Mouse (Mus musculus) testis, adult 2 months (tissue): ENCODE measurements around the gene Olfr703. TPM values are rescaled to one million over a fixed set of nuclear protein-coding genes. Genes with fewer than 3 reads are reported as not detected.

ENCODE experiments used
- H3K27ac ChIP-seq: fragments of 200-500 bp; 2 replicates; pipeline ENCODE4 v1.5.1; 2012; ENCODE audit warnings: low read depth, low read length; ENCODE audit not compliant: control insufficient read depth, insufficient read depth
- H3K27me3 ChIP-seq: fragments of 200-500 bp; 2 replicates; pipeline ENCODE4 v1.6.1; 2012; ENCODE audit warnings: mild to moderate bottlenecking, low read length, moderate library complexity; ENCODE audit not compliant: control insufficient read depth, insufficient read depth
- H3K36me3 ChIP-seq: fragments of 200-500 bp; 2 replicates; pipeline ENCODE4 v1.6.1; 2012; ENCODE audit warnings: mild to moderate bottlenecking, low read length; ENCODE audit not compliant: control insufficient read depth, insufficient read depth
- H3K4me1 ChIP-seq: fragments of 200-500 bp; 2 replicates; pipeline ENCODE4 v1.6.1; 2012; ENCODE audit warnings: low read length; ENCODE audit not compliant: control insufficient read depth, insufficient read depth
- H3K4me3 ChIP-seq: fragments of 200-500 bp; 2 replicates; pipeline ENCODE4 v1.5.1; 2012; ENCODE audit warnings: low read depth, mild to moderate bottlenecking, low read length, moderate library complexity, mixed read lengths; ENCODE audit not compliant: control insufficient read depth
- CTCF ChIP-seq: fragments of 200-500 bp; IDR thresholded peaks from 2 replicates; pipeline ENCODE4 v1.5.1; 2012; ENCODE audit warnings: low read depth, mild to moderate bottlenecking, inconsistent platforms, low read length, moderate library complexity; ENCODE audit not compliant: control insufficient read depth, insufficient read depth, insufficient replicate concordance
- POLR2A ChIP-seq: fragments of 200-500 bp; IDR thresholded peaks from 2 replicates; pipeline ENCODE4 v1.6.1; 2012; ENCODE audit warnings: low read depth, mild to moderate bottlenecking, inconsistent platforms, low read length, moderate library complexity; ENCODE audit not compliant: control insufficient read depth
- polyA plus RNA-seq: library from polyadenylated mRNA; depleted of rRNA; stranded (reverse); fragments of >200 nt; gene quantifications from 2 replicates; pipeline ENCODE4 v1.2.3, GENCODE M21; 2012; rRNA removed

Gene Olfr703
- polyA plus RNA-seq, 1 experiment = 0.20 TPM

GRCm38 (mm10) chr7:106876791-106877190 lies 33.6 kb downstream of the Olfr703 start, which contains the start of gene Olfr705:
TSS of gene Olfr705 (minus strand) at chr7:106876891.
- TF ChIP-seq POLR2A = no peak
- no peak for TF ChIP-seq CTCF
- Histone ChIP-seq H3K27me3 (no peaks in the 10 kb centered on the region), H3K27ac (no peak within 1 kb of the TSS), H3K36me3 (no peaks in the 10 kb centered on the region), H3K4me1 (no peaks in the 10 kb centered on the region), H3K4me3 (no peak within 1 kb of the TSS)

GRCm38 (mm10) chr7:106888062-106888461 lies 44.9 kb downstream of the Olfr703 start, which contains the start of gene Olfr706:
TSS of gene Olfr706 (minus strand) at chr7:106888162.
- Histone ChIP-seq H3K36me3 (no peaks in the 10 kb centered on the region), H3K4me1 (no peaks in the 10 kb centered on the region), H3K27me3 (no peaks in the 10 kb centered on the region), H3K27ac (no peak within 1 kb of the TSS), H3K4me3 (no peak within 1 kb of the TSS)
- TF ChIP-seq POLR2A (no peak), CTCF (no peak)

Other genes with a start within 250 kb of the Olfr703 start
- 0.19 TPM in 1 of 2 replicates, not detected in the other for gene Olfr693, start 162.8 kb upstream of the Olfr703 start, polyA plus RNA-seq
- not detected in 2 replicates for gene Olfr694, start 151.5 kb upstream of the Olfr703 start, polyA plus RNA-seq
- gene Olfr695, start 127.0 kb upstream of the Olfr703 start, polyA plus RNA-seq = not detected in 2 replicates
- 2.0 and 2.3 TPM in 2 replicates for gene Olfr697, start 100.9 kb upstream of the Olfr703 start, polyA plus RNA-seq
- 0.11 TPM in 1 of 2 replicates, not detected in the other for gene Olfr698, start 88.0 kb upstream of the Olfr703 start, polyA plus RNA-seq
- 0.04 TPM in 1 of 2 replicates, not detected in the other for gene Olfr699, start 50.2 kb upstream of the Olfr703 start, polyA plus RNA-seq
- 0.44 and 0.57 TPM in 2 replicates for gene Olfr700, start 34.5 kb upstream of the Olfr703 start, polyA plus RNA-seq
- 20.7 and 29.8 TPM in 2 replicates for gene Olfr701, start 29.2 kb upstream of the Olfr703 start, polyA plus RNA-seq
- not detected in 2 replicates for gene Olfr702, start 9.5 kb upstream of the Olfr703 start, polyA plus RNA-seq
- not detected in 2 replicates for gene Olfr704, start 19.8 kb downstream of the Olfr703 start, polyA plus RNA-seq
- not detected in 2 replicates for gene Olfr705, start 33.5 kb downstream of the Olfr703 start, polyA plus RNA-seq
- gene Olfr706, start 44.8 kb downstream of the Olfr703 start, polyA plus RNA-seq = not detected in 2 replicates
- gene Olfr707, start 57.9 kb downstream of the Olfr703 start, polyA plus RNA-seq = not detected in 2 replicates
- not detected in 2 replicates for gene Olfr1532-ps1, start 64.6 kb downstream of the Olfr703 start, polyA plus RNA-seq
- gene Olfr709-ps1, start 88.9 kb downstream of the Olfr703 start, polyA plus RNA-seq = not detected in 2 replicates
- gene Olfr710, start 105.0 kb downstream of the Olfr703 start, polyA plus RNA-seq = not detected in 2 replicates
- not detected in 2 replicates for gene Olfr6, start 120.6 kb downstream of the Olfr703 start, polyA plus RNA-seq
- gene Olfr711, start 132.1 kb downstream of the Olfr703 start, polyA plus RNA-seq = not detected in 2 replicates
- 0.09 TPM in 1 of 2 replicates, not detected in the other for gene Olfr2, start 162.7 kb downstream of the Olfr703 start, polyA plus RNA-seq
- not detected in 2 replicates for gene Olfr713, start 187.8 kb downstream of the Olfr703 start, polyA plus RNA-seq
- not detected in 2 replicates for gene Olfr714, start 227.6 kb downstream of the Olfr703 start, polyA plus RNA-seq
- gene Olfr17, start 249.9 kb downstream of the Olfr703 start, polyA plus RNA-seq = not detected in 2 replicates